Mouse (Mus musculus): Measurements from ENCODE around the gene Cux2. TPM values are rescaled to one million over a fixed set of nuclear protein-coding genes. Genes with fewer than 3 reads are reported as not detected.
A peak's percentile ranks its signal among the peaks of the same experiment; 100 is the strongest.

Gene Cux2
- polyA plus RNA-seq, 1 experiment from 2014 or later = 2.5 TPM

- H3K27ac ChIP-seq = no peak overlapping the region
- no peak for ATAC-seq (ENCODE audit: insufficient number of reproducible peaks, low FRiP score, low TSS enrichment, low read depth)
- H3K4me2 ChIP-seq = no peak overlapping the region
- peaks cover 21% of the 10 kb centered on the region; the same call in 1 of the 2 replicates for H3K36me3 ChIP-seq
- H3K9me3 ChIP-seq = no peaks in the 10 kb centered on the region
- no peak overlapping the region for H3K4me3 ChIP-seq
- H3K9ac ChIP-seq = no peak overlapping the region
- peaks cover 22% of the 10 kb centered on the region for H3K27me3 ChIP-seq
- 92% methylated on average over 6 of the region's 6 CpGs for WGBS
- peaks cover 54% of the 10 kb centered on the region for H3K4me1 ChIP-seq
These were observed 218.8 kb downstream of the Cux2 start for GRCm38 (mm10) chr5:121831002-121831601.

GRCm38 (mm10) chr5:121828491-121829432 is 221.1 kb downstream of the Cux2 start:
- Histone ChIP-seq H3K4me3 (peak overlapping the region; percentile 39), H3K36me3 (peaks cover 39% of the 10 kb centered on the region), H3K9ac (0 out of 2 replicates have a peak overlapping the region, but pooled peaks have one; percentile 14), H3K27ac (no peak overlapping the region), H3K4me2 (peak overlapping the region; percentile 78), H3K27me3 (peaks cover 22% of the 10 kb centered on the region), H3K4me1 (peaks cover 34% of the 10 kb centered on the region), H3K9me3 (no peaks in the 10 kb centered on the region)
- no peak for ATAC-seq (ENCODE audit: insufficient number of reproducible peaks, low FRiP score, low TSS enrichment, low read depth)
- WGBS = 7% methylated on average over 82 of the region's 82 CpGs

- Histone ChIP-seq H3K4me1 (peaks cover 34% of the 10 kb centered on the region), H3K36me3 (peaks cover 42% of the 10 kb centered on the region), H3K9me3 (no peaks in the 10 kb centered on the region), H3K9ac (no peak overlapping the region), H3K4me2 (no peak overlapping the region), H3K4me3 (no peak overlapping the region), H3K27ac (no peak overlapping the region), H3K27me3 (peaks cover 22% of the 10 kb centered on the region)
- ATAC-seq (ENCODE audit: insufficient number of reproducible peaks, low FRiP score, low TSS enrichment, low read depth) = no peak
- 75% methylated on average over 4 of the region's 4 CpGs for whole genome bisulfite sequencing
These were observed 222.0 kb downstream of the Cux2 start for GRCm38 (mm10) chr5:121827876-121828275.

- Histone ChIP-seq H3K27me3 (peaks cover 20% of the 10 kb centered on the region), H3K9ac (no peak overlapping the region), H3K4me3 (no peak overlapping the region), H3K4me1 (peaks cover 34% of the 10 kb centered on the region), H3K36me3 (peaks cover 54% of the 10 kb centered on the region), H3K4me2 (no peak overlapping the region), H3K27ac (no peak overlapping the region), H3K9me3 (no peaks in the 10 kb centered on the region)
- WGBS = 93% methylated on average over 3 of the region's 3 CpGs
- ATAC-seq (ENCODE audit: insufficient number of reproducible peaks, low FRiP score, low TSS enrichment, low read depth) = no peak
These were observed 224.3 kb downstream of the Cux2 start for GRCm38 (mm10) chr5:121825606-121826005.

GRCm38 (mm10) chr5:121824121-121824520 is 225.8 kb downstream of the Cux2 start:
- H3K27me3 ChIP-seq = peaks cover 11% of the 10 kb centered on the region; the same call in 1 of the 2 replicates
- 0 out of 2 replicates have a peak, but pooled peaks have one; percentile 20 for ATAC-seq (ENCODE audit: insufficient number of reproducible peaks, low FRiP score, low TSS enrichment, low read depth)
- no peak overlapping the region for H3K9ac ChIP-seq
- 0 out of 2 replicates have a peak overlapping the region, but pooled peaks have one; percentile 5 for H3K27ac ChIP-seq
- peaks cover 67% of the 10 kb centered on the region for H3K36me3 ChIP-seq
- no peaks in the 10 kb centered on the region for H3K9me3 ChIP-seq
- H3K4me2 ChIP-seq = no peak overlapping the region
- 66% methylated on average over 4 of the region's 4 CpGs for WGBS
- H3K4me3 ChIP-seq = no peak overlapping the region
- peaks cover 37% of the 10 kb centered on the region for H3K4me1 ChIP-seq

- H3K27ac ChIP-seq = peak overlapping the region; percentile 33; the same call in 1 of the 2 replicates
- ATAC-seq (ENCODE audit: insufficient number of reproducible peaks, low FRiP score, low TSS enrichment, low read depth) = no peak
- WGBS = 83% methylated on average over 1 of the region's 1 CpGs
- no peak overlapping the region for H3K4me2 ChIP-seq
- no peak overlapping the region for H3K4me3 ChIP-seq
- no peak overlapping the region for H3K9ac ChIP-seq
- H3K4me1 ChIP-seq = peaks cover 32% of the 10 kb centered on the region
- peaks cover 70% of the 10 kb centered on the region for H3K36me3 ChIP-seq
- H3K27me3 ChIP-seq = peaks cover 10% of the 10 kb centered on the region; the same call in 1 of the 2 replicates
- no peaks in the 10 kb centered on the region for H3K9me3 ChIP-seq
These were observed 226.2 kb downstream of the Cux2 start for GRCm38 (mm10) chr5:121823668-121824067.

- no peak for ATAC-seq (ENCODE audit: insufficient number of reproducible peaks, low FRiP score, low TSS enrichment, low read depth)
These were observed 227.0 kb downstream of the Cux2 start for GRCm38 (mm10) chr5:121822786-121823505.

GRCm38 (mm10) chr5:121821552-121821951 is 228.3 kb downstream of the Cux2 start:
- H3K36me3 ChIP-seq = peaks cover 76% of the 10 kb centered on the region

More at GRCm38 (mm10) chr5:121822786-121823505, 227.0 kb downstream of the Cux2 start:
- no peak overlapping the region for H3K9ac ChIP-seq
- 0 out of 2 replicates have a peak, but pooled peaks cover 3% of the 10 kb centered on the region for H3K27me3 ChIP-seq
- peak overlapping the region; percentile 33; the same call in 1 of the 2 replicates for H3K27ac ChIP-seq
- no peak overlapping the region for H3K4me2 ChIP-seq
- no peaks in the 10 kb centered on the region for H3K9me3 ChIP-seq
- H3K36me3 ChIP-seq = peaks cover 70% of the 10 kb centered on the region
- H3K4me3 ChIP-seq = no peak overlapping the region
- 46% methylated on average over 7 of the region's 7 CpGs for WGBS
- peaks cover 25% of the 10 kb centered on the region; the same call in 1 of the 2 replicates for H3K4me1 ChIP-seq

GRCm38 (mm10) chr5:121821116-121821515 is 228.8 kb downstream of the Cux2 start:
- Histone ChIP-seq H3K27me3 (no peaks in the 10 kb centered on the region), H3K4me2 (no peak overlapping the region), H3K4me3 (no peak overlapping the region), H3K36me3 (peaks cover 76% of the 10 kb centered on the region), H3K4me1 (peaks cover 24% of the 10 kb centered on the region; the same call in 1 of the 2 replicates), H3K9me3 (no peaks in the 10 kb centered on the region), H3K9ac (no peak overlapping the region), H3K27ac (no peak overlapping the region)
- no peak for ATAC-seq (ENCODE audit: insufficient number of reproducible peaks, low FRiP score, low TSS enrichment, low read depth)
- WGBS = 72% methylated on average over 5 of the region's 5 CpGs

More at GRCm38 (mm10) chr5:121821552-121821951, 228.3 kb downstream of the Cux2 start:
- no peak overlapping the region for H3K9ac ChIP-seq
- H3K9me3 ChIP-seq = no peaks in the 10 kb centered on the region
- 66% methylated on average over 5 of the region's 5 CpGs for WGBS
- no peaks in the 10 kb centered on the region for H3K27me3 ChIP-seq
- H3K27ac ChIP-seq = no peak overlapping the region
- H3K4me3 ChIP-seq = no peak overlapping the region
- ATAC-seq (ENCODE audit: insufficient number of reproducible peaks, low FRiP score, low TSS enrichment, low read depth) = no peak
- peaks cover 24% of the 10 kb centered on the region; the same call in 1 of the 2 replicates for H3K4me1 ChIP-seq
- H3K4me2 ChIP-seq = no peak overlapping the region

- Histone ChIP-seq H3K4me2 (no peak overlapping the region), H3K27ac (no peak overlapping the region), H3K36me3 (peaks cover 76% of the 10 kb centered on the region), H3K9me3 (no peaks in the 10 kb centered on the region), H3K9ac (no peak overlapping the region), H3K4me3 (no peak overlapping the region), H3K4me1 (peaks cover 24% of the 10 kb centered on the region; the same call in 1 of the 2 replicates), H3K27me3 (no peaks in the 10 kb centered on the region)
- no peak for ATAC-seq (ENCODE audit: insufficient number of reproducible peaks, low FRiP score, low TSS enrichment, low read depth)
- WGBS = 86% methylated on average over 3 of the region's 3 CpGs
These were observed 229.2 kb downstream of the Cux2 start for GRCm38 (mm10) chr5:121820657-121821056.

- Histone ChIP-seq H3K4me3 (no peak overlapping the region), H3K27ac (no peak overlapping the region), H3K4me2 (no peak overlapping the region), H3K27me3 (no peaks in the 10 kb centered on the region), H3K9ac (no peak overlapping the region), H3K9me3 (no peaks in the 10 kb centered on the region), H3K36me3 (peaks cover 76% of the 10 kb centered on the region), H3K4me1 (peaks cover 25% of the 10 kb centered on the region; the same call in 1 of the 2 replicates)
- ATAC-seq (ENCODE audit: insufficient number of reproducible peaks, low FRiP score, low TSS enrichment, low read depth) = no peak
- WGBS = 64% methylated on average over 2 of the region's 2 CpGs
These were observed 229.7 kb downstream of the Cux2 start for GRCm38 (mm10) chr5:121820161-121820560.
